Mouse (Mus musculus) midbrain, embryonic 10.5 days (tissue): Measurements from ENCODE around the gene Akna. TPM values are rescaled to one million over a fixed set of nuclear protein-coding genes. Genes with fewer than 3 reads are reported as not detected.

Source experiments
- DNase-seq: peaks from one replicate; pipeline ENCODE4 v3.0.0-alpha.2; 2017; ENCODE audit warnings: low spot score
- H3K27ac ChIP-seq: fragments of 300-500 bp; sonication (generic); replicated peaks from 2 replicates; pipeline ENCODE4 v1.5.1; 2016; ENCODE audit warnings: mild to moderate bottlenecking
- H3K27me3 ChIP-seq: fragments of 300-500 bp; sonication (generic); 2 replicates; pipeline ENCODE4 v1.6.1; 2016; ENCODE audit warnings: low read depth, mild to moderate bottlenecking; ENCODE audit not compliant: poor library complexity, severe bottlenecking
- H3K36me3 ChIP-seq: fragments of 300-500 bp; sonication (generic); 2 replicates; pipeline ENCODE4 v1.6.1; 2016; ENCODE audit warnings: mild to moderate bottlenecking, moderate library complexity
- H3K4me1 ChIP-seq: fragments of 300-500 bp; sonication (generic); 2 replicates; pipeline ENCODE4 v1.6.1; 2016
- H3K4me3 ChIP-seq: fragments of 300-500 bp; sonication (generic); 2 replicates; pipeline ENCODE4 v1.5.1; 2016; ENCODE audit warnings: mild to moderate bottlenecking, moderate library complexity
- H3K9me3 ChIP-seq: fragments of 300-500 bp; sonication (generic); replicated peaks from 2 replicates; pipeline ENCODE4 v1.6.1; 2016; ENCODE audit warnings: mild to moderate bottlenecking
- WGBS: fragments of 180-500 bp; shearing (Covaris S2); methylation state at CpG from one replicate; pipeline ENCODE4 v1.1.7; 2016; 5-methylcytosine and 5-hydroxymethylcytosine counted together
- polyA plus RNA-seq: library from polyadenylated mRNA; unstranded; fragments of >200 nt; fragmentation: Nextera tagmentation; extraction: Ambion mirVana; gene quantifications from 2 replicates; pipeline ENCODE4 v1.2.1, GENCODE M21; 2016

Gene Akna
- polyA plus RNA-seq, 1 experiment from 2014 or later: 12.8 TPM

GRCm38 (mm10) chr4:63426308-63426707 lies 23.2 kb upstream of the Akna start:
- Histone ChIP-seq H3K4me1 (peaks cover 47% of the 10 kb centered on the region), H3K9me3 (no peaks in the 10 kb centered on the region), H3K27ac (no peak overlapping the region), H3K36me3 (peaks cover 56% of the 10 kb centered on the region), H3K27me3 (no peaks in the 10 kb centered on the region), H3K4me3 (no peak overlapping the region)
- DNase-seq: no peak
- WGBS: 74% methylated on average over 8 of the region's 8 CpGs

- WGBS: 23% methylated on average over 5 of the region's 5 CpGs
- H3K27me3 ChIP-seq: no peaks in the 10 kb centered on the region
- no peak overlapping the region for H3K4me3 ChIP-seq
- no peaks in the 10 kb centered on the region for H3K9me3 ChIP-seq
- peaks cover 38% of the 10 kb centered on the region for H3K36me3 ChIP-seq
- DNase-seq: no peak
- no peak overlapping the region; the same call in 1 of the 2 replicates for H3K27ac ChIP-seq
- peaks cover 30% of the 10 kb centered on the region for H3K4me1 ChIP-seq
Measured at GRCm38 (mm10) chr4:63423811-63424210, 20.7 kb upstream of the Akna start.

- Histone ChIP-seq H3K9me3 (no peaks in the 10 kb centered on the region), H3K4me1 (peaks cover 33% of the 10 kb centered on the region), H3K4me3 (no peak overlapping the region), H3K36me3 (peaks cover 33% of the 10 kb centered on the region), H3K27ac (no peak overlapping the region), H3K27me3 (no peaks in the 10 kb centered on the region)
- 83% methylated on average over 1 of the region's 1 CpGs for WGBS
- DNase-seq: no peak
Measured at GRCm38 (mm10) chr4:63423231-63423630, 20.1 kb upstream of the Akna start.

- DNase-seq: no peak
- Histone ChIP-seq H3K4me3 (no peak overlapping the region), H3K27me3 (no peaks in the 10 kb centered on the region), H3K4me1 (peaks cover 29% of the 10 kb centered on the region), H3K27ac (peak overlapping the region; percentile 61), H3K36me3 (peaks cover 31% of the 10 kb centered on the region), H3K9me3 (no peaks in the 10 kb centered on the region)
- WGBS: 82% methylated on average over 14 of the region's 14 CpGs
Measured at GRCm38 (mm10) chr4:63420143-63420920, 17.2 kb upstream of the Akna start.

- Histone ChIP-seq H3K27ac (peak overlapping the region; percentile 65), H3K4me1 (peaks cover 22% of the 10 kb centered on the region), H3K36me3 (peaks cover 41% of the 10 kb centered on the region), H3K4me3 (no peak overlapping the region), H3K9me3 (no peaks in the 10 kb centered on the region), H3K27me3 (no peaks in the 10 kb centered on the region)
- DNase-seq: no peak
- WGBS: 76% methylated on average over 11 of the region's 11 CpGs
Measured at GRCm38 (mm10) chr4:63418270-63418669, 15.1 kb upstream of the Akna start.

GRCm38 (mm10) chr4:63417318-63417957 lies 14.3 kb upstream of the Akna start:
- 22% methylated on average over 9 of the region's 9 CpGs for WGBS
- no peaks in the 10 kb centered on the region for H3K9me3 ChIP-seq
- H3K36me3 ChIP-seq: peaks cover 37% of the 10 kb centered on the region

GRCm38 (mm10) chr4:63414951-63415350 lies 11.8 kb upstream of the Akna start:
- no peak for DNase-seq
- 71% methylated on average over 5 of the region's 5 CpGs for WGBS
- Histone ChIP-seq H3K27ac (no peak overlapping the region), H3K36me3 (peaks cover 30% of the 10 kb centered on the region), H3K4me3 (no peak overlapping the region), H3K4me1 (peaks cover 33% of the 10 kb centered on the region), H3K9me3 (no peaks in the 10 kb centered on the region), H3K27me3 (no peaks in the 10 kb centered on the region; the same call in 1 of the 2 replicates)

More at GRCm38 (mm10) chr4:63417318-63417957, 14.3 kb upstream of the Akna start:
- H3K4me3 ChIP-seq: no peak overlapping the region
- peak overlapping the region; percentile 65 for H3K27ac ChIP-seq
- H3K27me3 ChIP-seq: no peaks in the 10 kb centered on the region
- DNase-seq: peak; percentile 80
- peaks cover 22% of the 10 kb centered on the region for H3K4me1 ChIP-seq

GRCm38 (mm10) chr4:63411222-63411621 lies 8.1 kb upstream of the Akna start:
- H3K9me3 ChIP-seq: no peaks in the 10 kb centered on the region
- WGBS: 74% methylated on average over 5 of the region's 5 CpGs
- H3K27ac ChIP-seq: no peak overlapping the region
- H3K4me1 ChIP-seq: peaks cover 36% of the 10 kb centered on the region
- peaks cover 12% of the 10 kb centered on the region; the same call in 1 of the 2 replicates for H3K27me3 ChIP-seq
- H3K4me3 ChIP-seq: peak overlapping the region; percentile 60; the same call in 1 of the 2 replicates
- peaks cover 19% of the 10 kb centered on the region for H3K36me3 ChIP-seq
- no peak for DNase-seq

GRCm38 (mm10) chr4:63410583-63410934 lies 7.4 kb upstream of the Akna start:
- Histone ChIP-seq H3K27ac (peak overlapping the region; percentile 83), H3K9me3 (no peaks in the 10 kb centered on the region), H3K4me3 (peak overlapping the region; percentile 60), H3K4me1 (peaks cover 43% of the 10 kb centered on the region), H3K27me3 (peaks cover 12% of the 10 kb centered on the region; the same call in 1 of the 2 replicates), H3K36me3 (peaks cover 12% of the 10 kb centered on the region)
- under 1% methylated on average over 19 of the region's 19 CpGs for WGBS
- peak; percentile 96 for DNase-seq

- H3K4me1 ChIP-seq: peaks cover 48% of the 10 kb centered on the region
- peak; percentile 86 for DNase-seq
- H3K4me3 ChIP-seq: peak overlapping the region; percentile 60
- peak overlapping the region; percentile 83 for H3K27ac ChIP-seq
- H3K9me3 ChIP-seq: no peaks in the 10 kb centered on the region
- under 1% methylated on average over 39 of the region's 39 CpGs for WGBS
- H3K27me3 ChIP-seq: peaks cover 12% of the 10 kb centered on the region; the same call in 1 of the 2 replicates
- H3K36me3 ChIP-seq: peaks cover 7% of the 10 kb centered on the region
Measured at GRCm38 (mm10) chr4:63409908-63410582, 6.9 kb upstream of the Akna start.

GRCm38 (mm10) chr4:63409317-63409907 lies 6.3 kb upstream of the Akna start:
- H3K4me1 ChIP-seq: peaks cover 54% of the 10 kb centered on the region
- peak; percentile 34 for DNase-seq
- H3K36me3 ChIP-seq: peaks cover 4% of the 10 kb centered on the region; the same call in 1 of the 2 replicates
- peak overlapping the region; percentile 83 for H3K27ac ChIP-seq
- WGBS: 5% methylated on average over 18 of the region's 18 CpGs
- H3K4me3 ChIP-seq: peak overlapping the region; percentile 60
- no peaks in the 10 kb centered on the region for H3K9me3 ChIP-seq
- H3K27me3 ChIP-seq: peaks cover 12% of the 10 kb centered on the region; the same call in 1 of the 2 replicates

GRCm38 (mm10) chr4:63408649-63409048 lies 5.5 kb upstream of the Akna start:
- DNase-seq: peak; percentile 76
- 7% methylated on average over 8 of the region's 8 CpGs for WGBS
- Histone ChIP-seq H3K4me3 (peak overlapping the region; percentile 60), H3K27me3 (peaks cover 12% of the 10 kb centered on the region; the same call in 1 of the 2 replicates), H3K27ac (peak overlapping the region; percentile 69; the same call in 1 of the 2 replicates), H3K4me1 (peaks cover 62% of the 10 kb centered on the region), H3K9me3 (no peaks in the 10 kb centered on the region), H3K36me3 (0 out of 2 replicates have a peak, but pooled peaks cover under 1% of the 10 kb centered on the region)
